8 mouse cellular contexts compared by ENCODE assay signal in genomic region chr7:43489631-43490125, GRCm38 (mm10). TPM values are rescaled to one million over a fixed set of nuclear protein-coding genes. Genes with fewer than 3 reads are reported as not detected.
DNase-seq lines count a peak whose midpoint lies in the region; ATAC-seq and TF ChIP-seq lines count a peak whose summit lies in the region.

Iglon5 (minus strand) TSS chr7:43490075.

- no peak within 1 kb of the TSS for H3K27ac ChIP-seq in embryonic facial prominence, embryonic 12.5 days
- H3K27ac ChIP-seq in midbrain, postnatal 0 days (ENCODE audit: low read depth, low read length) = peak within 1 kb of the TSS; percentile 91

- 0 out of 2 replicates have a peak, but pooled peaks cover 4% of the 10 kb centered on the region for H3K27me3 ChIP-seq in embryonic facial prominence, embryonic 12.5 days
- H3K27me3 ChIP-seq in midbrain, postnatal 0 days (ENCODE audit: insufficient read depth, low read length) = no peaks in the 10 kb centered on the region

- H3K36me3 ChIP-seq in embryonic facial prominence, embryonic 12.5 days = no peaks in the 10 kb centered on the region
- H3K36me3 ChIP-seq in midbrain, postnatal 0 days (ENCODE audit: insufficient read depth, low read length) = no peaks in the 10 kb centered on the region

- peak within 1 kb of the TSS; percentile 48 for H3K4me3 ChIP-seq in embryonic facial prominence, embryonic 12.5 days
- peak within 1 kb of the TSS; percentile 78 for H3K4me3 ChIP-seq in midbrain, postnatal 0 days (ENCODE audit: low read depth, low read length)

- peak within 1 kb of the TSS; percentile 58 for H3K4me2 ChIP-seq in embryonic facial prominence, embryonic 12.5 days (replicated peaks)
- peak within 1 kb of the TSS; percentile 45 for H3K4me2 ChIP-seq in midbrain, postnatal 0 days (ENCODE audit: low read depth, low read length, poor library complexity, severe bottlenecking)

- no peak for TF ChIP-seq CTCF in midbrain, postnatal 0 days (IDR thresholded peaks at IDR 0.05)

- DNase-seq in left cerebral cortex, adult 18-20 months (ENCODE audit: low spot score in 2 of 2) = peak in 1 of 2 experiments; percentile 17
- no peak for DNase-seq in left cerebral cortex, adult 11 months (ENCODE audit: low spot score)
- DNase-seq in layer of hippocampus, postnatal 10 days (ENCODE audit: low spot score in 2 of 2) = peak; percentile 37 to 55
- no peak for DNase-seq in midbrain, postnatal 0 days (ENCODE audit: low spot score)
- no peak for DNase-seq in urinary bladder, adult 2 months (ENCODE audit: low spot score)
- DNase-seq in right cerebral cortex, postnatal 14 days = no peak

- H3K9me3 ChIP-seq in embryonic facial prominence, embryonic 12.5 days = no peaks in the 10 kb centered on the region
- no peaks in the 10 kb centered on the region for H3K9me3 ChIP-seq in midbrain, postnatal 0 days (ENCODE audit: low read length)

- peak; percentile 58; the same call in 1 of the 2 replicates for ATAC-seq in embryonic facial prominence, embryonic 12.5 days (ENCODE audit: insufficient number of reproducible peaks, insufficient read depth, low FRiP score, low TSS enrichment)
- peak; percentile 62 for ATAC-seq in midbrain, postnatal 0 days (ENCODE audit: low FRiP score)
- no peak for ATAC-seq in frontal cortex, adult (ENCODE audit: low TSS enrichment)

- H3K9ac ChIP-seq in embryonic facial prominence, embryonic 12.5 days = peak within 1 kb of the TSS; percentile 57
- peak within 1 kb of the TSS; percentile 99 for H3K9ac ChIP-seq in midbrain, postnatal 0 days (replicated peaks; ENCODE audit: low read length, poor library complexity, severe bottlenecking)

- WGBS in embryonic facial prominence, embryonic 12.5 days = 1% methylated on average over 14 of the region's 41 CpGs
- 0% methylated on average over 10 of the region's 41 CpGs for WGBS in midbrain, postnatal 0 days

- 0 out of 2 replicates have a peak, but pooled peaks cover 14% of the 10 kb centered on the region for H3K4me1 ChIP-seq in embryonic facial prominence, embryonic 12.5 days
- peaks cover 4% of the 10 kb centered on the region; the same call in 1 of the 2 replicates for H3K4me1 ChIP-seq in midbrain, postnatal 0 days (ENCODE audit: insufficient read depth, low read length)

RNA-seq across cellular contexts. Expression of gene Iglon5, which starts in this region (rescaled TPM):
- 10 to 100 TPM; 20.6 to 24.9 TPM for total RNA-seq in left cerebral cortex, adult 18-20 months (2021)
- polyA plus RNA-seq in embryonic facial prominence, embryonic 12.5 days (2016; fragmentation: Nextera tagmentation; extraction: Ambion mirVana) = 1.9 and 2.0 TPM in 2 replicates
- total RNA-seq in layer of hippocampus, postnatal 10 days (2021) = 10 to 100 TPM; 51.1 to 51.6 TPM
- total RNA-seq in midbrain, postnatal 0 days (2014; rRNA removed) = 54.7 and 72.4 TPM in 2 replicates
- polyA plus RNA-seq in midbrain, postnatal 0 days (2015; fragmentation: Nextera tagmentation; extraction: Ambion mirVana) = 7.8 and 7.9 TPM in 2 replicates
- 3.7 and 7.2 TPM in 2 replicates for polyA plus RNA-seq in urinary bladder, adult 2 months (2012; rRNA removed)

Comparison
In these comparisons a context has a peak if more than half of its experiments do, and no peak if none do; other contexts are left out.
1. DNase-seq: peak in layer of hippocampus, postnatal 10 days (2 of 2); none in left cerebral cortex, adult 11 months (single experiment), midbrain, postnatal 0 days (single experiment), urinary bladder, adult 2 months (single experiment) and right cerebral cortex, postnatal 14 days (single experiment).